Mouse (Mus musculus) megakaryocyte, embryonic 14.5 days (primary cell): ENCODE measurements around the gene Olfr67.
"Not testable (repeated sequence)": the region's sequence is repeated elsewhere in the genome, so short reads cannot be mapped to it uniquely, and the experiment has no call there.

ENCODE experiments used
- FLI1 ChIP-seq: IDR thresholded peaks from 2 replicates; pipeline ENCODE4 v1.6.1; 2012; ENCODE audit warnings: low read length, inconsistent platforms, mixed read lengths
- GATA1 ChIP-seq: IDR thresholded peaks from 3 replicates; pipeline ENCODE4 v1.6.1; 2012; ENCODE audit warnings: mixed read lengths, low read length, inconsistent platforms, borderline replicate concordance

DNA sequence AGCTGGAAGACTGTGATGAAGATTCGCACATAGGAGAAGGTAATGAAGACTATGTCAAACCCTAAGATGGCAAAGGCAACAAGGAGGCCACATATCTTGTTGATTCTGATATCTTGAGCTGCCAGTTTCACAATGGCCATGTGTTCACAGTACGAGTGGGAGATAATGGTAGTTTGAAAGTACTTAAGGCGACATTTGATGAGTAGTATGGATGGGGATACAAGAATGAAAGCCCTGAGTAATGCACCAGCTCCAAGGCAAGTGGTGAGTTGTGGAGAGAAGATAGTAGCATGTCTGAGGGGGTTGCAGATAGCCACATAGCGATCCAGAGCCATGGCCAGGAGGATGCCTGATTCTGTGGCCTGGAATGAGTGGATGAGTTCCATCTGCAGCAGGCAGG lies 14.0 kb downstream of the Olfr67 start:
- TF ChIP-seq FLI1, GATA1: not testable (repeated sequence)
